Mouse (Mus musculus): Measurements from ENCODE around the gene Bag1. TPM values are rescaled to one million over a fixed set of nuclear protein-coding genes. Genes with fewer than 3 reads are reported as not detected.

The Bag1 gene
- polyA plus RNA-seq, 1 experiment from 2014 or later = 259 TPM

DNA sequence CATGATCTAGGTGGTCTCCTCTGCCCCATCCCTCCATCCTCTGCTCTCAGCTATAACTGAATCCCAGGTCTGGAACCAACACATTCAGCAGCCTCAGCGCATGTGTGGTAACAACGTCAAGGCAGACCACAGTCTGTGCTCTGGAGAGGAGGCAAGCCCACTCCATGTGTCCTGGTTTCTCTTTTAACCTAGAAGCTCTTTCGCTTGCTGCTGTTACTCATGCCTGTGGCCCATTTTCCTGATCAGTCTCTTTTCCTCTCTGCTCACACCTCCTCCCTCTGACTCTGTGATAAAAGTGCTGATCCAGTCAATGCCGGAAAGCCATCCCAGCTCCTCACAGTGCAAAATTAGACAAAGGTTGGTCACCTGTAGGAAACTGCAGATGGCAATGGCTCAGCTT lies 58.1 kb downstream of the Bag1 start:
- WGBS = 81% methylated on average over 4 of the region's 4 CpGs
- no peak overlapping the region for H3K9ac ChIP-seq (ENCODE audit: low read length)

DNA sequence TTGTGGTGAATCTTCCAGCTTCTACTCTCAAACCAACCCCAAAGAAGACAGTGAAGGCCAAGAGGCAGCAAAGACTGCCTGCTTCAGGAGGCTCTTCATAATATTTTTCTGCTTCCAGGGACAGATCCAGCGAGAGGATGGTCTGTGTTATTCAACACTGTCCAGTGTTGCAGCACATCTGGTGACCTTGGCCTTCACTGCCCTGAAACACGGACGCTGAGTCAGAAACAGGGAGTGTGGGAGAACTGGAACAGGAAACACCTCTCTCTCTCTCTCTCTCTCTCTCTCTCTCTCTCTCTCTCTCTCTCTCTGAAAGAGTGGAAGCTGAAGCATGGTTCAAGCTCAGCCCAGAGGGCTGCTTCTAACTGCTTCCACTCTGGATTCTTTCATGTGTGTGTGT lies 58.8 kb downstream of the Bag1 start:
- H3K27ac ChIP-seq (replicated peaks) = peak overlapping the region; percentile 35; the same call in 1 of the 2 replicates
- 18% methylated on average over 3 of the region's 3 CpGs for WGBS
- peaks cover 3% of the 10 kb centered on the region; the same call in 1 of the 2 replicates for H3K4me1 ChIP-seq (replicated peaks; ENCODE audit: control insufficient read depth, insufficient read depth)
- DNase-seq (ENCODE audit: low spot score) = peak; percentile 46
- no peaks in the 10 kb centered on the region for H3K27me3 ChIP-seq (ENCODE audit: control insufficient read depth, insufficient read depth, low read length)
- H3K4me2 ChIP-seq (replicated peaks; ENCODE audit: low read depth) = no peak overlapping the region
- H3K36me3 ChIP-seq (ENCODE audit: control insufficient read depth, insufficient read depth, low read length) = no peaks in the 10 kb centered on the region
- no peak overlapping the region for H3K9ac ChIP-seq (ENCODE audit: low read length)
- no peaks in the 10 kb centered on the region for H3K9me3 ChIP-seq (ENCODE audit: control insufficient read depth, low read length)
- H3K4me3 ChIP-seq (ENCODE audit: low read depth, low read length) = no peak overlapping the region
- TF ChIP-seq CTCF (IDR thresholded peaks at IDR 0.05; ENCODE audit: low read depth) (no peak), EP300 (optimal IDR thresholded peaks at IDR 0.05) (no peak)
- ATAC-seq (ENCODE audit: low FRiP score, low TSS enrichment) = peak; percentile 51

More for the DNA sequence above, 58.1 kb downstream of the Bag1 start:
- ATAC-seq (ENCODE audit: low FRiP score, low TSS enrichment) = no peak
- H3K4me1 ChIP-seq (replicated peaks; ENCODE audit: control insufficient read depth, insufficient read depth) = no peaks in the 10 kb centered on the region; the same call in 1 of the 2 replicates
- H3K4me2 ChIP-seq (replicated peaks; ENCODE audit: low read depth) = no peak overlapping the region
- no peaks in the 10 kb centered on the region for H3K9me3 ChIP-seq (ENCODE audit: control insufficient read depth, low read length)
- H3K27ac ChIP-seq (replicated peaks) = 0 out of 2 replicates have a peak overlapping the region, but pooled peaks have one; percentile 13
- H3K36me3 ChIP-seq (ENCODE audit: control insufficient read depth, insufficient read depth, low read length) = no peaks in the 10 kb centered on the region
- no peak for DNase-seq (ENCODE audit: low spot score)
- H3K4me3 ChIP-seq (ENCODE audit: low read depth, low read length) = no peak overlapping the region
- TF ChIP-seq CTCF (IDR thresholded peaks at IDR 0.05; ENCODE audit: low read depth) = no peak
- no peak for TF ChIP-seq EP300 (optimal IDR thresholded peaks at IDR 0.05)
- no peaks in the 10 kb centered on the region for H3K27me3 ChIP-seq (ENCODE audit: control insufficient read depth, insufficient read depth, low read length)

DNA sequence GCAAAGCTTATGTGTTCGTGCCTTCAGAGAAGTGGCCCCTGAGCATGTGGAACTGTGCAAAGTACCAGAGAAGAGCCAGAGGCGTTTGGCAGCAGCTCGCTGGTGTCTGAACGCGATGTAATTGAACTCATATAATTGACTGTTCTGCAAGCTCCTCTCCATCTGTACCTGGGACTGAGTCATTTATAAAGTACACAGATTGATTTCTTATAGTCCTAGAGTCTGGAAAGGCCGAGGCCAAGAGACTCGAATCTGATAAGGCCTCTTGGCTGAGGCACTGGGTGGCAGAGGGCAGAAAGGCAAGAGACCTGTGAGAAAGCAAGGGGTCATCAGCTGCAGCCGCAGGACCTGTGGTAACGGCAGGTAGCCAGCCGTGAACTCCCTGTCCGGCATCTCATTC lies 59.3 kb downstream of the Bag1 start:
- 66% methylated on average over 11 of the region's 11 CpGs for WGBS
- DNase-seq (ENCODE audit: low spot score) = no peak
- ATAC-seq (ENCODE audit: low FRiP score, low TSS enrichment) = peak; percentile 55; the same call in 1 of the 2 replicates
- Histone ChIP-seq H3K4me2 (replicated peaks; ENCODE audit: low read depth) (no peak overlapping the region), H3K27ac (replicated peaks) (0 out of 2 replicates have a peak overlapping the region, but pooled peaks have one; percentile 35), H3K9ac (ENCODE audit: low read length) (no peak overlapping the region), H3K4me3 (ENCODE audit: low read depth, low read length) (no peak overlapping the region), H3K27me3 (ENCODE audit: control insufficient read depth, insufficient read depth, low read length) (no peaks in the 10 kb centered on the region), H3K9me3 (ENCODE audit: control insufficient read depth, low read length) (no peaks in the 10 kb centered on the region), H3K36me3 (ENCODE audit: control insufficient read depth, insufficient read depth, low read length) (no peaks in the 10 kb centered on the region), H3K4me1 (replicated peaks; ENCODE audit: control insufficient read depth, insufficient read depth) (peaks cover 6% of the 10 kb centered on the region; the same call in 1 of the 2 replicates)
- no peak for TF ChIP-seq EP300 (optimal IDR thresholded peaks at IDR 0.05)
- no peak for TF ChIP-seq CTCF (IDR thresholded peaks at IDR 0.05; ENCODE audit: low read depth)

Small RNAs within 50 kb of the gene (microRNA-seq; reads per million reads assigned to microRNA genes)
- gene Mir3094 = 1.6 reads per million

Other genes with a start within 250 kb of the Bag1 start
- gene Aptx, start 245.1 kb downstream of the Bag1 start, polyA plus RNA-seq (2015; fragmentation: Nextera tagmentation; extraction: Ambion mirVana) = 21.2 and 24.0 TPM in 2 replicates
- 185 and 203 TPM in 2 replicates for gene Dnaja1, start 226.1 kb downstream of the Bag1 start, polyA plus RNA-seq (2015; fragmentation: Nextera tagmentation; extraction: Ambion mirVana)
- 79.9 and 80.9 TPM in 2 replicates for gene Smu1, start 190.4 kb downstream of the Bag1 start, polyA plus RNA-seq (2015; fragmentation: Nextera tagmentation; extraction: Ambion mirVana)
- gene B4galt1, start 94.3 kb downstream of the Bag1 start, polyA plus RNA-seq (2015; fragmentation: Nextera tagmentation; extraction: Ambion mirVana) = 34.3 and 35.0 TPM in 2 replicates
- gene Spink4, start 28.2 kb downstream of the Bag1 start, polyA plus RNA-seq (2015; fragmentation: Nextera tagmentation; extraction: Ambion mirVana) = 75.5 and 86.9 TPM in 2 replicates
- gene Chmp5, start 113 bp upstream of the Bag1 start, polyA plus RNA-seq (2015; fragmentation: Nextera tagmentation; extraction: Ambion mirVana) = 121 and 125 TPM in 2 replicates
- gene Nfx1, start 22.6 kb upstream of the Bag1 start, polyA plus RNA-seq (2015; fragmentation: Nextera tagmentation; extraction: Ambion mirVana) = 27.9 and 28.5 TPM in 2 replicates
- 0.39 and 0.47 TPM in 2 replicates for gene Aqp7, start 99.8 kb upstream of the Bag1 start, polyA plus RNA-seq (2015; fragmentation: Nextera tagmentation; extraction: Ambion mirVana)
- gene Aqp3, start 149.9 kb upstream of the Bag1 start, polyA plus RNA-seq (2015; fragmentation: Nextera tagmentation; extraction: Ambion mirVana) = 202 and 227 TPM in 2 replicates
- 9.5 and 10.9 TPM in 2 replicates for gene Nol6, start 176.2 kb upstream of the Bag1 start, polyA plus RNA-seq (2015; fragmentation: Nextera tagmentation; extraction: Ambion mirVana)
- gene Ube2r2, start 187.4 kb upstream of the Bag1 start, polyA plus RNA-seq (2015; fragmentation: Nextera tagmentation; extraction: Ambion mirVana) = 76.3 and 89.0 TPM in 2 replicates